Mouse (Mus musculus): Measurements from ENCODE around the gene Atp2b4.

The Atp2b4 gene

GRCm38 (mm10) chr1:133797979-133798820 lies 2.6 kb downstream of the Atp2b4 start:
- no peak for DNase-seq (ENCODE audit: low spot score)

GRCm38 (mm10) chr1:133797327-133797978 lies 3.4 kb downstream of the Atp2b4 start:
- DNase-seq (ENCODE audit: low spot score), result no peak

DNA sequence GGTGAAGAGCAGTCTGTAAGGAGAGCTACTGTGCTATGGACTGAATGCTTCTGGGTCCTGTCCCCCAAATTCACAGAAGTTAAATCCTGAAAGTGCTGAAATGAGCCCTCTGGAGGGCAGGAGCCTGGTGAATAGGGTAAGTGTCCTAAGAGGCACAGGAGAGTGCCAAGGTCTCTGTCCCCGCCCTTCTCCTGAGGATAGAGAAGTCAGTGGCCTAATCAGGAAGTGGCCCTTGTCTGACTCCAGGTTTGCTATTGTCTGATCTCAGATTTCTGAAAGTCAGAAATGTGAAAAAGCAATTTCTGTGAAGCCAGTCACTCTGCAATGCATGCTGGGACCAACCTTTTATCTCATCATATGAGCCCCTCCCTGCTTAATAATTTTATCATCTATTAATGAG lies 7.2 kb downstream of the Atp2b4 start:
- no peak for DNase-seq (ENCODE audit: low spot score)

GRCm38 (mm10) chr1:133790011-133790410 lies 10.8 kb downstream of the Atp2b4 start:
- DNase-seq (ENCODE audit: low spot score), result no peak

DNA sequence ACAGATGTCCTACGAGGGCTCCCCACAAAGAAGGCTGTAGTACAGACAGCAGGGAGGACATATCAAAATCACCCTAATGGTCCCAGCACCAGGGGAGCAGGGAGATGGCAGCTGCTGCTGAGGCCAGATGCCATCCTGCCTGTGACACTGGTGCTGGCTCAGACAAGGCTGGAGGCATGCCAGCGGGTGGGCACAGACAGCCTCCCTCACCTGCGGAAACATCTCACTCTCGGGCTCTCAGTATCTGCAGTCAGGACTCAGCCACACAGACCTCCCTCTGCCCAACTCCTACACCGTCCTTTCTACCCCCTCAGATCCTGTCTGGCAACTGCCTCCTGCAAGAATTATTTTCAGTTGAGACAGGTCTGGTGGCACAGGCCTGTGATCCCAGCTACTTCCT lies 12.0 kb downstream of the Atp2b4 start:
- DNase-seq (ENCODE audit: low spot score), result no peak

DNA sequence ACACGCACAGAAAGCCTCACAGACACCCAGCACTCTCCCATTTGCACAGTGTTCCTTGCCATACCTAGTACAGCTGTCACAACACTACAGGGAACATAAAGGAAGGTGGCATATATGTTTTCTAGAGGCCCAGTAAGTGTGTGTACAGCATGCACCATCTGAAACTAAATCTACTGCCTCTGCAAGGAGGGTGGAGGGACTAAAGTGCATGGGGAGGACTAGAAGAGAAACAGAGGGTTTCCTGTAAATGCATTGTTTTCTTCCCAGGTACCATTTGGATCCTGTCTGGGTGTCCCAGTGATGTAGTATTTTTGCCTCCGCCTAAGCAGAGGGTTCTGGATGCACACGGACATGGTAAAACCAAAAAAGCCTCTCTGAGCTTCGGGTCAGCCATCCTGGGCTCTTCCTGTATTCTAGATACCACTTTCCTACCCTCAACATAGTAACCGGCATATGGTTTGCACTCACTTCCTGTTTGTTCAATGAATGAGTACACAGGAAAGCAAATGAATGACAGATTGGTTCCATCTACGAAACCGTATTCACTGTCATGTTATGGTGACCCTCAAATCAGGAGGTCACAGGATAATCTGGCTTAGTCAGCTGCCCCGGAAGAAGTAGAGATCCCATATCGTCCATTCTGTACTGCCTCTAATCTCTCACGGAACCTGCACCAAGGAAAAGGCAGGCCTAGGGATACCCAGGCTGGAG lies 13.2 kb downstream of the Atp2b4 start:
- DNase-seq (ENCODE audit: low spot score), result no peak

DNA sequence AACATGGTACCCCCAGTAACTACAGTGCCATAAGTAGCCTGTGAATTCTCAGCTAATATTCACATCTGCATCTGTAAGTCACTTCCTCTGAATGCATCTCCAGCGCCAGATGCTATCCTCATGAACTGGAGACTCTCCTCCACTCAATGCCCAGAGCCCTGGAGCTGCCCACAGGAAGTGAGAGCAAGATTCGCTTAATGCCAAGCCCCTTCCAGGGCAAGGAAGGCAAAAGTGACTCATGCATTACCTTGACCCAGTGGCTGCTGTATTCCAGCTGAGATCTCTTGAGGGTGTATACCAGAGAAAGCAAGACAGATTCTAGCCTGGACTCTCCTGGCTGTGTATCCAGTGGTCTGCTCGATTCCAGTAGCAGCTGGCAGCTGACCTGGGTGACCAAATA lies 16.2 kb downstream of the Atp2b4 start:
- no peak for DNase-seq (ENCODE audit: low spot score)

DNA sequence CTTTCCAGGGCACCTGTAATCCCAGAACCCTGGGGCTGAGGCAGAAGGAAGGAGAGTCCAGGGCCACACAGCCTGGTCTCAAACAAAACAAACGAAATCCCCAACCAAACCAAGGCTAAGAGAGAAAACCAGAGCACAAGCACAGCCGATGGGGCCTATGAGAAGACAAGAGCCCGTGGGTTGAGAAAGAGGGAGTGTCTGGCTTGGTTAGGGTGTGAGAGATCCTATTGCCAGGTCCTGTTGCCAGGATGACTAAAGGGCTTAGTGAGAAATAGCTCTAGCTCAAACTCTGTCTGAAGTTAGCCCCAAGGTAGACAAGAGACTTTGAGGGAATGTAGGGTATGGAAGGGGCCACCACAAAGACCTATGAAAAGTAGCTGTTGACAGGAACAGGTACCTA lies 19.3 kb downstream of the Atp2b4 start:
- no peak for DNase-seq (ENCODE audit: low spot score)

DNA sequence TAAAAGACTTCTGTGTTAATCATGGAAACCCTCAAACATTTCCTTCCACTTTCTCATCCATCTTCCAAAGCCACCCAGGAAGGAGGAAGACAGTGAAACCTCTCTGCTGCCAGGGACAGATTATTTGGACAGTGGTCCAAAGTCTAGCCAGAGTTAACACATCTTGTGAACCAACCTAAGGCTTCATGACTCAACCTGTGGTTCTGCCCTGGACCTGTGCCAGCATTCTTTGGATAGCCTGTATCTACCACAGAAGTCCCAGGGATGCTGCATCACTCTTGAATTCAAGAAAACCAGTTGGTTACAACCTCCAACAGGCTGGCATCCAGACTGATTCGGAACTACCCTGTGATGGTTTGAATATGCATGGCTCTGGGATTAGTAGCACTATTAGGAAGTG lies 21.8 kb downstream of the Atp2b4 start:
- DNase-seq (ENCODE audit: low spot score), result no peak

- no peak for DNase-seq (ENCODE audit: low spot score)
Observed at GRCm38 (mm10) chr1:133777651-133778231, 23.1 kb downstream of the Atp2b4 start.

- no peak for DNase-seq (ENCODE audit: low spot score)
Observed at GRCm38 (mm10) chr1:133772553-133772952, 28.3 kb downstream of the Atp2b4 start.

DNA sequence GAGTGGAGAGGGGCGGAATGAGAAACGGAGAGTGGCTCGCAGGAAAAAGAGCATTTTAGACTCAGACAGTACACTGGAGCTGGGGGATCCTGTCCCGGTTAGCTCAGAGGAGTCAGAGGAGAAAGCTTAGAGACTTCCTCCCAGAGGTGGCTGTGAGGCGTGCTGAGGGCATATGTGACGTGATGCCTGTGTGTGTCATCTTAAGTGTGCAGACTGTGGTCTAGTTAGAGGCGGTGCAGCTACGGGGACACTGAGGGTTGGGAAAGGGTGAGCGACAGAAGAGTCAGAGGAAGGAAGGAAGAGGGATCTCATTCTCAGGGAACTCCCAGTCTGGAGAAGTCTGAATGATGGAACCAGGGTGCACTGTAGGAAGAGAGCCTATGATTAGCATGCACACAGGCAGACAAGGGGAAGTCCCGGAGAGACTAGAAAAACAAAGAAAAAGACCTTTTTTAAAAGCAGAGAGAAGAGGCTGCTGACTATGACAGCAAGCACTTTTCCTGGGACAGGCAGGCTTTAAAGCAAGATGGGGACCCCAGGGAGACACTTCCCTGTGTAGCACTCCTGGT lies 28.9 kb downstream of the Atp2b4 start:
- no peak for DNase-seq (ENCODE audit: low spot score)

GRCm38 (mm10) chr1:133767994-133768393 lies 32.8 kb downstream of the Atp2b4 start:
- no peak for DNase-seq (ENCODE audit: low spot score)

DNA sequence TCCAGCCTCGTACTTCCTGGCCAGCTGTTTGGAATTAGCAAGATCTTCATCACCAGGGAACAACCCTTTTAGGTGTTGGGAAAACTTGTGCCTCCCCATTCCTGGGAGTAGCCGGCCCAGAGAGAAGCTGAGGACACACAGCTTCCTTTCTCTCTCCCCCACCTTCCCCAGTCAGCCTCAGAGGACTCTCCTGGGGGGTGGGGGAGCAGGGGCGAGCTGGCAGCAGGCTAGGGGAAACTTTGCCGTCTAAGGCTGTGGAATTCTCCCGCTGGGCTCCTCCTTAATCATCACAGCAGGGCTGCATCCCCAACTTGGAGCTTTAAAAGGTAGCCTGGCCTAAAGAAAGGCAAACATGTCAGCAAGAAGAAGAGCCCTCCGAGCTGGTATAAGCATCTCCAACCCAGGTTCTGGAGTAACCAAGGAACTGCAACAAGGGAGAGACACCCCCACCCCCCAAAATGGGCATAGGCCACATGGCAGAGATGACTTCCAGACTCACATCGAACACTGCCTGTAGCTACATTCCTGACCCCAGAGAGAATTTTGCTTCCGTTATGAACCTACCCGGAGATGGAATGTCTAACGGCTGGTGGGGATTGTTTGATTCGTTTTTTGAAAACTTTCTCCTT lies 33.8 kb downstream of the Atp2b4 start:
- no peak for DNase-seq (ENCODE audit: low spot score)

GRCm38 (mm10) chr1:133765376-133765775 lies 35.5 kb downstream of the Atp2b4 start:
- DNase-seq (ENCODE audit: low spot score), result no peak

- peak; percentile 21 for DNase-seq (ENCODE audit: low spot score)
Observed at GRCm38 (mm10) chr1:133762946-133763422, 37.9 kb downstream of the Atp2b4 start.

GRCm38 (mm10) chr1:133761278-133761677 lies 39.6 kb downstream of the Atp2b4 start:
- DNase-seq (ENCODE audit: low spot score), result no peak

DNA sequence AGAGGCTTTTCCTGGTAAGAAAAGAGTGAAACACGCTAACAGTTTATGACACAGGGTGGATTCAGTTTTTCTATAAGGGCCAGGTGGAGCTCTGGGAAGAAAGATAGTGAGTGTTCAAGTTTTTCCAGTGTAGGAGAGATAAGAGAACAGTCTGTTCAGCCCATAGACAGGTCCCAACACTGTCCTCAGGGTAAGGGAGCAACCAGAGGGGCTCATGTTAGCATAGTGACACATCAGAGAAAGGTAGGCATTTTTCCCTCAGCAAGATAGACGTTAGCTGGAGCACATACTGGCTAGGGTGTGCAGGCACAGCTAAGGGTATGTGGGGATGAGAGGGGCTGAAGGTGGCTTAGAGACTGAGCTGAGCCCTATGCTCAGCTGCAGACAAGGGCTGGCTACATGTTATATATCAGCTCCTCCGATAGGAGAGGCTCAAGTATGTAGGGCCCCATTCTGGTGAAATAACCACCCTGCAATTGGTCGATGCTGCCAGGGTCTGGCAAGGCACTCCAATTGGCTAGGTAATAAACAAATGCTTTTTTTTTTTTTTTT lies 46.4 kb downstream of the Atp2b4 start:
- no peak for DNase-seq (ENCODE audit: low spot score)

DNA sequence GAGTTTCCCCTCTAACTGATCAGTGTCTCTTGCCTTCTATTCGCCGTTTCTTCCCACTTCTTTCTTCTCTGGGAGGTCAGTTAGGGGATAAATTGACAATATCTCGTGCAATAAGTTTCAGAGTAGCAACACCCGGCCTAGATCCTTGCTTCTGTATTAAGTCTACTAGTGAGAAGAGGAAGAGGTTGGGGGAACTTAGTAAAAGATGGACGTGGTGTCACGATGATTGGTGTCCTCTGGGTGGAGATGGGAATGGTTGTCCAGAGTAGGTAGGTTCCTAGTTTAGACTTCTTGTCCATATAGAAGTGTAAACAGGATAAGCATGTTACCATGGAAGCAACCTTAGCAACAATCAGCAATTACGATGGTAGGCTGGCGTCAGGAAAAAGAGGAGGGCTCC lies 47.5 kb downstream of the Atp2b4 start:
- DNase-seq (ENCODE audit: low spot score), result no peak

DNA sequence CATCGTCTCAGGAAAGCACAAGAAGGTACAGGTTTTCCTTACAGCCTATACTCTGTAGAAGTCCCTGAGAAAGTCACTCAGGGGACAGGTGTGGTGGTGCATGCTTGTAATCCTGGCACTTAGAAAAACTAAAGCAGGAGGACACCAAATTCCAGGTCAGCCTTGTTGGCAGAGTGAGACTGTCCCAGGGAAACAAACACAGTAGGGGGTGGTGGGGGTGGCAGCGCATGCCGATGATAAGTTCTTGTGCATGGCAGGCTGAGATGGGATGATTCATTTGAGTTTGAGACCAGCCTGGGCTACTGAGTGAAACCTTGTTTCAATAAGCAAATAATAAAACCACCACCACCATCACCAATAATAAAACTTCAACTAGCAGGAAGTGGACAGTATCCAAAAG lies 49.2 kb downstream of the Atp2b4 start:
- no peak for DNase-seq (ENCODE audit: low spot score)

GRCm38 (mm10) chr1:133749954-133750353 lies 50.9 kb downstream of the Atp2b4 start:
- DNase-seq (ENCODE audit: low spot score), result no peak
